Mouse (Mus musculus) MEL (cell line): ENCODE data around the gene Retreg2. TPM values are rescaled to one million over a fixed set of nuclear protein-coding genes. Genes with fewer than 3 reads are reported as not detected.

Experiments used
- DNase-seq: peaks from one replicate; pipeline ENCODE4 v3.0.0; 2011; ENCODE audit warnings: low read depth, low spot score
- H3K27ac ChIP-seq: 2 replicates; pipeline ENCODE4 v1.5.1; 2012; ENCODE audit warnings: low read depth, mild to moderate bottlenecking, control low read depth, low read length, moderate library complexity; ENCODE audit not compliant: control insufficient read depth
- H3K27me3 ChIP-seq, 2 experiments: fragments of 150-350 bp in 1 of 2; sonication (generic) in 1 of 2; 2 replicates each; pipeline ENCODE4 v1.6.1; 2012; ENCODE audit warnings: low read length in 2 of 2, mild to moderate bottlenecking in 2 of 2, improper control_type of control experiment in 1 of 2, moderate library complexity in 1 of 2; ENCODE audit not compliant: insufficient read depth in 2 of 2, control insufficient read depth in 1 of 2
- H3K36me3 ChIP-seq, 2 experiments: 2 replicates each; pipeline ENCODE4 v1.6.1; 2012 to 2014; ENCODE audit warnings: low read length in 2 of 2, improper control_type of control experiment in 1 of 2, inconsistent platforms in 1 of 2, mild to moderate bottlenecking in 1 of 2; ENCODE audit not compliant: insufficient read depth in 2 of 2, control insufficient read depth in 1 of 2
- H3K4me1 ChIP-seq, 2 experiments: fragments of 150-350 bp in 1 of 2; sonication (generic) in 1 of 2; 2 replicates each; pipeline ENCODE4 v1.6.1; 2012; ENCODE audit warnings: low read length in 2 of 2, improper control_type of control experiment in 1 of 2, mild to moderate bottlenecking in 1 of 2; ENCODE audit not compliant: insufficient read depth in 2 of 2, control insufficient read depth in 1 of 2
- H3K4me3 ChIP-seq, 2 experiments: fragments of 150-350 bp in 1 of 2; sonication (generic) in 1 of 2; 2 replicates each; pipeline ENCODE4 v1.5.1; 2012; ENCODE audit warnings: low read depth in 2 of 2, low read length in 2 of 2, mild to moderate bottlenecking in 2 of 2, moderate library complexity in 2 of 2, control low read depth in 1 of 2, improper control_type of control experiment in 1 of 2; ENCODE audit not compliant: control insufficient read depth in 1 of 2, insufficient read depth in 1 of 2
- H3K79me2 ChIP-seq: 2 replicates; pipeline ENCODE4 v1.6.1; 2012; ENCODE audit warnings: mild to moderate bottlenecking, low read length, moderate library complexity; ENCODE audit not compliant: control insufficient read depth, poor library complexity, insufficient read depth
- H3K9ac ChIP-seq: 2 replicates; pipeline ENCODE4 v1.6.1; 2012; ENCODE audit warnings: low read depth, mild to moderate bottlenecking, control low read depth, low read length, moderate library complexity; ENCODE audit not compliant: control insufficient read depth, poor library complexity, severe bottlenecking
- H3K9me3 ChIP-seq: fragments of 150-350 bp; sonication (generic); replicated peaks from 2 replicates; pipeline ENCODE4 v1.6.1; 2012; ENCODE audit warnings: mild to moderate bottlenecking, low read length, improper control_type of control experiment, moderate library complexity; ENCODE audit not compliant: insufficient read depth
- BHLHE40 ChIP-seq: IDR thresholded peaks from 2 replicates; pipeline ENCODE4 v1.6.1; 2012; ENCODE audit warnings: low read depth, mild to moderate bottlenecking, inconsistent platforms, low read length, improper control_type of control experiment, borderline replicate concordance
- CHD1 ChIP-seq: IDR thresholded peaks from 2 replicates; pipeline ENCODE4 v1.6.1; 2012; ENCODE audit warnings: low read depth, mild to moderate bottlenecking, inconsistent platforms, low read length, improper control_type of control experiment
- CHD2 ChIP-seq: IDR thresholded peaks from 2 replicates; pipeline ENCODE4 v1.6.1; 2011; ENCODE audit warnings: low read length, improper control_type of control experiment
- CTCF ChIP-seq, 3 experiments: IDR thresholded peaks in 2 of 3; conservative IDR thresholded peaks in 1 of 3; 2 replicates each; pipeline ENCODE4 v1.5.1; 2011 to 2012; ENCODE audit warnings: low read length in 3 of 3, low read depth in 2 of 3, mild to moderate bottlenecking in 2 of 3, improper control_type of control experiment in 1 of 3, inconsistent platforms in 1 of 3, mixed read lengths in 1 of 3, moderate library complexity in 1 of 3; ENCODE audit not compliant: control insufficient read depth in 1 of 3, insufficient read depth in 1 of 3, poor library complexity in 1 of 3, severe bottlenecking in 1 of 3
- ETS1 ChIP-seq: IDR thresholded peaks from 2 replicates; pipeline ENCODE4 v1.6.1; 2012; ENCODE audit warnings: low read depth, mild to moderate bottlenecking, inconsistent platforms, low read length, improper control_type of control experiment, moderate library complexity
- JUND ChIP-seq: IDR thresholded peaks from 2 replicates; pipeline ENCODE4 v1.6.1; 2011; ENCODE audit warnings: low read depth, mild to moderate bottlenecking, improper control_type of control experiment, low read length
- KAT2A ChIP-seq: conservative IDR thresholded peaks from 2 replicates; pipeline ENCODE4 v1.6.1; 2012; ENCODE audit warnings: low read depth, low read length, improper control_type of control experiment, inconsistent platforms
- MAZ ChIP-seq: IDR thresholded peaks from 2 replicates; pipeline ENCODE4 v1.6.1; 2012; ENCODE audit warnings: low read depth, mild to moderate bottlenecking, inconsistent platforms, low read length, improper control_type of control experiment
- MEF2A ChIP-seq: IDR thresholded peaks from 2 replicates; pipeline ENCODE4 v1.6.1; 2014; ENCODE audit warnings: low read depth, mild to moderate bottlenecking, inconsistent platforms, low read length, improper control_type of control experiment; ENCODE audit not compliant: poor library complexity, insufficient replicate concordance, severe bottlenecking; ENCODE audit errors: extremely low read depth
- NELFE ChIP-seq: IDR thresholded peaks from 2 replicates; pipeline ENCODE4 v1.6.1; 2011; ENCODE audit warnings: low read depth, low read length, improper control_type of control experiment
- NRF1 ChIP-seq: IDR thresholded peaks from 2 replicates; pipeline ENCODE4 v1.6.1; 2014; ENCODE audit warnings: low read depth, mild to moderate bottlenecking, inconsistent platforms, low read length, improper control_type of control experiment, moderate library complexity; ENCODE audit not compliant: poor library complexity, insufficient read depth, severe bottlenecking
- POLR2A ChIP-seq, 2 experiments: IDR thresholded peaks; 2 replicates each; pipeline ENCODE4 v1.6.1; 2011 to 2012; ENCODE audit warnings: low read length in 2 of 2, mild to moderate bottlenecking in 2 of 2, control low read depth in 1 of 2, improper control_type of control experiment in 1 of 2, low read depth in 1 of 2, moderate library complexity in 1 of 2; ENCODE audit not compliant: control insufficient read depth in 1 of 2, insufficient read depth in 1 of 2, poor library complexity in 1 of 2
- POLR2AphosphoS5 ChIP-seq: IDR thresholded peaks from 2 replicates; pipeline ENCODE4 v1.6.1; 2012; ENCODE audit warnings: low read depth, borderline replicate concordance, mild to moderate bottlenecking, inconsistent platforms, low read length, moderate library complexity, mixed read lengths
- RAD21 ChIP-seq: IDR thresholded peaks from 2 replicates; pipeline ENCODE4 v1.6.1; 2011; ENCODE audit warnings: mild to moderate bottlenecking, low read depth, low read length, improper control_type of control experiment
- UBTF ChIP-seq: IDR thresholded peaks from 2 replicates; pipeline ENCODE4 v1.6.1; 2012; ENCODE audit warnings: low read depth, mild to moderate bottlenecking, inconsistent platforms, low read length, improper control_type of control experiment, moderate library complexity, borderline replicate concordance; ENCODE audit not compliant: insufficient read depth
- USF1 ChIP-seq: IDR thresholded peaks from 2 replicates; pipeline ENCODE4 v1.6.1; 2014; ENCODE audit warnings: low read depth, mild to moderate bottlenecking, inconsistent platforms, low read length, improper control_type of control experiment, moderate library complexity
- ZC3H11A ChIP-seq: IDR thresholded peaks from 2 replicates; pipeline ENCODE4 v1.6.1; 2012; ENCODE audit warnings: low read depth, mild to moderate bottlenecking, inconsistent platforms, low read length, improper control_type of control experiment
- ZNF384 ChIP-seq: IDR thresholded peaks from 2 replicates; pipeline ENCODE4 v1.6.1; 2012; ENCODE audit warnings: low read depth, mild to moderate bottlenecking, inconsistent platforms, low read length, improper control_type of control experiment
- polyA plus RNA-seq, 2 experiments: library from polyadenylated mRNA; stranded (reverse) in 1 of 2; unstranded in 1 of 2; fragments of >175 nt in 1 of 2; fragments of >200 nt in 1 of 2; gene quantifications; 2 replicates each; pipeline versions ENCODE4 v1.2.1 to v1.2.4; 2012; ENCODE audit warnings: low replicate concordance in 2 of 2, low read depth in 1 of 2; ENCODE audit not compliant: insufficient read length in 2 of 2, insufficient read depth in 1 of 2, missing spikeins in 1 of 2
- total RNA-seq: library from RNA; depleted of rRNA; stranded (reverse); fragments of 300-350 nt; gene quantifications from 2 replicates; pipeline ENCODE4 v1.2.3, GENCODE M21; 2012

The Retreg2 gene
- total and polyA plus RNA-seq, 3 experiments: 38.1 to 59.2 TPM; not detected in 1

- no peak for DNase-seq
- H3K9ac ChIP-seq: no peak overlapping the region
These were observed 5.0 kb downstream of the Retreg2 start for GRCm38 (mm10) chr1:75147411-75148135.

GRCm38 (mm10) chr1:75148727-75149126 lies 6.1 kb downstream of the Retreg2 start:
- TF ChIP-seq BHLHE40: no peak
- no peak for TF ChIP-seq USF1
- no peak for TF ChIP-seq MEF2A
- TF ChIP-seq NRF1: no peak
- no peak for TF ChIP-seq ETS1
- TF ChIP-seq NELFE: no peak
- TF ChIP-seq KAT2A: no peak
- TF ChIP-seq UBTF: no peak
- TF ChIP-seq CHD2: no peak
- no peak for TF ChIP-seq MAZ
- TF ChIP-seq CTCF (IDR thresholded peaks at IDR 0.05 in 2 of 3, conservative IDR thresholded peaks at IDR 0.05 in 1 of 3; ENCODE audit: control insufficient read depth in 1 of 3, insufficient read depth in 1 of 3, low read depth in 2 of 3, low read length in 3 of 3, poor library complexity in 1 of 3, severe bottlenecking in 1 of 3): no peak
- TF ChIP-seq CHD1: no peak
- no peak for TF ChIP-seq ZC3H11A
- TF ChIP-seq POLR2AphosphoS5: no peak
- no peak for TF ChIP-seq ZNF384
- TF ChIP-seq RAD21: no peak
- H3K36me3 ChIP-seq: no peaks in the 10 kb centered on the region; a peak in 1 of 4 replicates

More at GRCm38 (mm10) chr1:75147411-75148135, 5.0 kb downstream of the Retreg2 start:
- no peaks in the 10 kb centered on the region; a peak in 2 of 4 replicates for H3K36me3 ChIP-seq
- H3K9me3 ChIP-seq: no peaks in the 10 kb centered on the region
- H3K4me3 ChIP-seq: no peak overlapping the region
- H3K27ac ChIP-seq: no peak overlapping the region
- peaks cover 16% of the 10 kb centered on the region for H3K79me2 ChIP-seq
- TF ChIP-seq NRF1: no peak
- TF ChIP-seq JUND: no peak
- TF ChIP-seq POLR2A (IDR thresholded peaks at IDR 0.05; ENCODE audit: control insufficient read depth in 1 of 2, insufficient read depth in 1 of 2, low read depth in 1 of 2, low read length in 2 of 2, poor library complexity in 1 of 2): no peak
- TF ChIP-seq, all 39 proteins: peak for 0
- Histone ChIP-seq H3K27me3 (no peaks in the 10 kb centered on the region), H3K4me1 (peaks cover 0 to 2% of the 10 kb centered on the region in 2 experiments; a peak in 2 of 4 replicates)

More at GRCm38 (mm10) chr1:75148727-75149126, 6.1 kb downstream of the Retreg2 start:
- Histone ChIP-seq H3K9me3 (no peaks in the 10 kb centered on the region), H3K4me3 (no peak overlapping the region), H3K79me2 (peaks cover 7% of the 10 kb centered on the region), H3K9ac (no peak overlapping the region), H3K4me1 (no peaks in the 10 kb centered on the region; a peak in 1 of 4 replicates), H3K27me3 (no peaks in the 10 kb centered on the region), H3K27ac (no peak overlapping the region)
- no peak for DNase-seq
